Mouse (Mus musculus): ENCODE measurements around the gene Hagh. TPM values are rescaled to one million over a fixed set of nuclear protein-coding genes. Genes with fewer than 3 reads are reported as not detected.

Hagh gene
- total and polyA plus RNA-seq, 3 experiments = 22.1 to 30.4 (median 22.3) TPM

DNA sequence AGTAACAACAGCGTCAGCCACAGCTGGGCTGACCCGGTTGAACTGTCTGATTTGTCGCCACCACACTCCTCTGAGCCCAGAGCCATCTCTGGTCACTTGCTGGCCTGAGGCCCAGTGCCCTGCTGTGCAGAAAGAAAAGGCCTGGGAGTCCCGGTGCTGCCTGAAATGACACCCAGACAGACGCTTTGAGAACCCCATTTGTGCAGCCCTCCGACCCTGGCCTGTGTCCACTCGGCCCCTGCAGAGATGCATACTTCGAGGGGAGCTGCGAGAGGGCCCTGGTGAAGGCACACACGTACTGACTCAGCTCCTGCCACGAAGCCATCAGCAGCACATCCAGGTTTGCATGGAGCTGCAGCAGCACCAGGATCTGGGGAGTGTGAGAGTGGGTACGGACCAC lies 52.8 kb downstream of the Hagh start:
- H3K4me3 ChIP-seq (ENCODE audit: low read depth, low read length) = peak overlapping the region; percentile 45; the same call in 1 of the 2 replicates
- peaks cover 83% of the 10 kb centered on the region for H3K36me3 ChIP-seq (replicated peaks)
- no peak for TF ChIP-seq CTCF (IDR thresholded peaks at IDR 0.05; ENCODE audit: low read depth, low read length)
- TF ChIP-seq GATA1 (IDR thresholded peaks at IDR 0.05; ENCODE audit: borderline replicate concordance, low read length) = no peak
- no peak for TF ChIP-seq GATA2 (IDR thresholded peaks at IDR 0.05; ENCODE audit: borderline replicate concordance, low read depth, low read length)
- no peak for TF ChIP-seq POLR2AphosphoS5 (IDR thresholded peaks at IDR 0.05; ENCODE audit: insufficient replicate concordance, low read depth, low read length)
- TF ChIP-seq TAL1 (conservative IDR thresholded peaks at IDR 0.05; ENCODE audit: low read depth, low read length) = no peak
- DNase-seq (ENCODE audit: low spot score) (no peak), ATAC-seq (ENCODE audit: extremely low read depth, insufficient number of reproducible peaks, low FRiP score, poor library complexity, severe bottlenecking) (no peak)
- H3K9me3 ChIP-seq (replicated peaks) = no peaks in the 10 kb centered on the region
- no peaks in the 10 kb centered on the region for H3K27me3 ChIP-seq (ENCODE audit: insufficient read depth, low read length)
- H3K4me1 ChIP-seq (ENCODE audit: insufficient read depth, low read depth, low read length) = peaks cover 76% of the 10 kb centered on the region

DNA sequence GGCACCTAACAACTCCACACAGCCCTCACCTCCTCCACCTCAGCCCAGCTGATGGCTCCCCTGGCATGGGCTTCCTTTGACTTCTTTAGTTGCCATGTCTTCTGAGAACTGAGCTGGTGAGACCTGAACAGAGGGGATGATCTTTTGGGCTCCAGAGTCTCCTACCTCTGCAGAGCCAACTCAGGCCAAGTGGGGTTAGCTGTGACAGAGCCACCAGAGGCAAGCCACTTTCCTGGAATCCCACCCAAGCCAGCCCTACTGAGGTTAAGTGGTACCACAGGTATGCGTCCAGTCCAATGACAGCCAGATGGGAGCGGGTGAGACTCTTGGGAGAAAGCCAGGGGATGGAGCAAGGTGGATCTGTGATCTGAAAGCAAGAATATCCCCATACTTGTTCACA lies 53.3 kb downstream of the Hagh start:
- H3K36me3 ChIP-seq (replicated peaks) = peaks cover 84% of the 10 kb centered on the region
- TF ChIP-seq CTCF (IDR thresholded peaks at IDR 0.05; ENCODE audit: low read depth, low read length) (no peak), POLR2AphosphoS5 (IDR thresholded peaks at IDR 0.05; ENCODE audit: insufficient replicate concordance, low read depth, low read length) (no peak), TAL1 (conservative IDR thresholded peaks at IDR 0.05; ENCODE audit: low read depth, low read length) (no peak), GATA2 (IDR thresholded peaks at IDR 0.05; ENCODE audit: borderline replicate concordance, low read depth, low read length) (no peak), GATA1 (IDR thresholded peaks at IDR 0.05; ENCODE audit: borderline replicate concordance, low read length) (no peak)
- H3K4me1 ChIP-seq (ENCODE audit: insufficient read depth, low read depth, low read length) = peaks cover 77% of the 10 kb centered on the region
- no peaks in the 10 kb centered on the region for H3K27me3 ChIP-seq (ENCODE audit: insufficient read depth, low read length)
- no peak for ATAC-seq (ENCODE audit: extremely low read depth, insufficient number of reproducible peaks, low FRiP score, poor library complexity, severe bottlenecking)
- no peak for DNase-seq (ENCODE audit: low spot score)
- H3K9me3 ChIP-seq (replicated peaks) = no peaks in the 10 kb centered on the region
- H3K4me3 ChIP-seq (ENCODE audit: low read depth, low read length) = peak overlapping the region; percentile 92; the same call in 1 of the 2 replicates

DNA sequence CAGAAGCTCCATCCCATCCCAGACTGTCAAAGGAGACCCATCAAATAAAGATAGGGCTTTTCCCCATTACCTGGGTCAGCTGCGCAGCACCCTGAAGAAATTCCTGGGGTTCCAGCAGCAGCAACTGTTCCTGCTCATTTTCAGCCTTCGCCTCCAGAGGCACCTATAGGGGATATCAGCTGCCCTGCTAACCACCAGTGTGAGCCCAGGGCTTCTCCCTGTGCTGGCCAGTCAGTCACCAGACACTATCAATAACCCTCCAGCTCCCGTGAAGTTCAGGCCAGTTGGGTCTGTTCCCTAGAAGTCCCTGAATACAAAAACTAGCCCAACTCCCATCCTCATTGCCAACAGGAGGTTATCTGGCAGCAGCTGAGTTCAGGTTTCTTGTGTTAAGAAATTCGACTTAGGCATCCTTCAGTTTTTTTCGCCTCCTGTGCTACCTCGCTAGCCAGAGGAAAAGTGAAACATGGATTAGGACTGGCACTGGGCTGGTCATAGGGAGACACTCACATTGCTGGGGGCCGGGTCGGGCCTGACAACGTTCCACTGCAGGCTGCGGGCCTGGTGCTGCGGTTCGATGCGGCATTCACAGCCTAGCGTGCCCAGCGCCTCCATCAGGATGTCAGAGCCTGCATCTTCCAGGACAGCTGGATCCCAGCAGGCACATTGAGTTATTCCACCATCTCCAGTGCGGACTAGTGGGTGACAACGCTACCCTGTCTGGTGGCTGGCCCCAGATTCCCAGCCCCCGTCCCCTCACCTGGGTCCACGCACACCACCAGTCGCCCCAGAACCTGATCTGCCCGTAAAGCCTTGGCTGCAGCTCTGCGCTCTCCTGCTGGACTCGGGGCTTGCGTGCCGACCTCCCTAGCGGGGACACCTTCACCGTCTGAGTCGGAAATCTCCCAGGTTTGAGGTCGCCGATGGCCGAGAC lies 54.4 kb downstream of the Hagh start:
- no peak for DNase-seq (ENCODE audit: low spot score)
- H3K4me3 ChIP-seq (ENCODE audit: low read depth, low read length) = peak overlapping the region; percentile 92
- H3K27me3 ChIP-seq (ENCODE audit: insufficient read depth, low read length) = no peaks in the 10 kb centered on the region
- no peaks in the 10 kb centered on the region for H3K9me3 ChIP-seq (replicated peaks)
- H3K4me1 ChIP-seq (ENCODE audit: insufficient read depth, low read depth, low read length) = peaks cover 77% of the 10 kb centered on the region
- peaks cover 86% of the 10 kb centered on the region for H3K36me3 ChIP-seq (replicated peaks)
- ATAC-seq (ENCODE audit: extremely low read depth, insufficient number of reproducible peaks, low FRiP score, poor library complexity, severe bottlenecking) = no peak
- TF ChIP-seq POLR2AphosphoS5 (IDR thresholded peaks at IDR 0.05; ENCODE audit: insufficient replicate concordance, low read depth, low read length) (no peak), TAL1 (conservative IDR thresholded peaks at IDR 0.05; ENCODE audit: low read depth, low read length) (no peak), CTCF (IDR thresholded peaks at IDR 0.05; ENCODE audit: low read depth, low read length) (no peak), GATA1 (IDR thresholded peaks at IDR 0.05; ENCODE audit: borderline replicate concordance, low read length) (no peak), GATA2 (IDR thresholded peaks at IDR 0.05; ENCODE audit: borderline replicate concordance, low read depth, low read length) (no peak)

DNA sequence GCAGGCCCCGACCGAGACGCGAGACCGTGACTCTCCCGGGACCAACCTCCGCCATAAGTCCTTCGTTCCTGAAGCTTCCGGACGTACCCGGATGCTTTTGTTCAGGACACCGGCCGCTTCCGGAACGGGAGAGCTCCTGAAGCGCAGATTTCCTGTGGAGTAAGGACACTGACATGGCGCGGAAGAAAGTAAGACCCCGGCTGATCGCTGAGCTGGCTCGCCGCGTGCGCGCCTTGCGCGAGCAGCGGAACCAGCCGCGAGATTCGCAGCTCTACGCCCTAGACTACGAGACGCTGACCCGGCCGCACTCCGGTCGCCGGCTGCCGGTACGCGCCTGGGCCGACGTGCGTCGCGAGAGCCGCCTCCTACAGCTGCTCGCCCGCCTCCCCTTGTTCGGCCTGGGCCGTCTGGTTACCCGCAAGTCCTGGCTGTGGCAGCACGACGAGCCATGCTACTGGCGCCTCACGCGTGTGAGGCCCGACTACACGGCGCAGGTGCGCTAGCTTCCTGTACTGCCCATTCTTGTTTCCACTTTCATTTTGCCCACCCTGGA lies 55.1 kb downstream of the Hagh start, which contains the start of the genes Eme2 and Mrps34:
Gene Eme2, minus strand, starts transcription at position 93 of the 553 bp plus-strand sequence.
Gene Mrps34, plus strand, starts transcription at position 122 of the 553 bp plus-strand sequence.
- TF ChIP-seq CTCF (IDR thresholded peaks at IDR 0.05; ENCODE audit: low read depth, low read length) = no peak
- no peak for TF ChIP-seq TAL1 (conservative IDR thresholded peaks at IDR 0.05; ENCODE audit: low read depth, low read length)
- ATAC-seq (ENCODE audit: extremely low read depth, insufficient number of reproducible peaks, low FRiP score, poor library complexity, severe bottlenecking) (0 out of 2 replicates have a peak, but pooled peaks have one; percentile 35), DNase-seq (ENCODE audit: low spot score) (peak; percentile 76)
- Histone ChIP-seq H3K9me3 (replicated peaks) (no peaks in the 10 kb centered on the region), H3K4me1 (ENCODE audit: insufficient read depth, low read depth, low read length) (peaks cover 71% of the 10 kb centered on the region), H3K27me3 (ENCODE audit: insufficient read depth, low read length) (no peaks in the 10 kb centered on the region), H3K4me3 (ENCODE audit: low read depth, low read length) (peak within 1 kb of the TSS; percentile 92), H3K36me3 (replicated peaks) (peaks cover 86% of the 10 kb centered on the region)

DNA sequence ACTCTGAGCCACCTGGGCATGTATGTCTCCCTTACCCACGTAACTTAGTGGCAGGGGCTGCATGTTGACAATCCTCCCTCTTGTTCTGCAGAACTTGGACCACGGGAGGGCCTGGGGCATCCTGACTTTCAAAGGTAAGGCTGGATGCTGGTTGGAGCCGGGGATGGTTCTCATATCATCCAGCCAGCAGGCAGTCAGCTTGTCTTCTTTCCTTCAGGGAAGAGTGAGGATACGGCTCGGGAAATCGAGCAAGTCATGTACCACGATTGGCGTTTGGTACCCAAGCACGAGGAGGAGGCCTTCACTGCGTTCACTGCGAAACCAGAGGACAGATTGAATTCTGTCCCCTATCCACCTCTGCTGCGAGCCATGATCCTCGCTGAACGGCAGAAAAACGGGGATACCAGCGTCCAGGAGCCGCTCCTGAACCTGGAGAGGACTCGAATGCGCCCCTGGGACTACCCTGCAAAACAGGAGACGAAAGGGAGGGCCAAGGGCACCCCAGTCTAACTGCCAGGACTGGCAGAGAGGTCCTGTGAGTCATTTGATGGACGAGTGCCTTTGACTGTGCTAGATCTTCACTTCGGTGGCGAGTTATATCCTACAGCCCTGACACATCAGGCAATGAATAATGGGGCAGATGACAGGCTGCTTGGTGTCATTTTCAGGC lies 55.8 kb downstream of the Hagh start:
- no peak for ATAC-seq (ENCODE audit: extremely low read depth, insufficient number of reproducible peaks, low FRiP score, poor library complexity, severe bottlenecking)
- Histone ChIP-seq H3K27me3 (ENCODE audit: insufficient read depth, low read length) (no peaks in the 10 kb centered on the region), H3K4me3 (ENCODE audit: low read depth, low read length) (peak overlapping the region; percentile 92), H3K9me3 (replicated peaks) (no peaks in the 10 kb centered on the region), H3K36me3 (replicated peaks) (peaks cover 86% of the 10 kb centered on the region), H3K4me1 (ENCODE audit: insufficient read depth, low read depth, low read length) (peaks cover 70% of the 10 kb centered on the region)
- peak; percentile 35 for DNase-seq (ENCODE audit: low spot score)
- TF ChIP-seq CTCF (IDR thresholded peaks at IDR 0.05; ENCODE audit: low read depth, low read length) (no peak), POLR2AphosphoS5 (IDR thresholded peaks at IDR 0.05; ENCODE audit: insufficient replicate concordance, low read depth, low read length) (no peak), TAL1 (conservative IDR thresholded peaks at IDR 0.05; ENCODE audit: low read depth, low read length) (no peak), GATA2 (IDR thresholded peaks at IDR 0.05; ENCODE audit: borderline replicate concordance, low read depth, low read length) (no peak), GATA1 (IDR thresholded peaks at IDR 0.05; ENCODE audit: borderline replicate concordance, low read length) (no peak)

All from G1E (cell line).